Mouse (Mus musculus) lung, postnatal 0 days (tissue): ENCODE measurements around the gene Lcmt1.

Experiments
- CTCF ChIP-seq: IDR thresholded peaks from 2 replicates; pipeline ENCODE4 v1.5.1; 2016; ENCODE audit warnings: antibody characterized with exemption, mild to moderate bottlenecking
- EP300 ChIP-seq: IDR thresholded peaks from 2 replicates; pipeline ENCODE4 v1.6.1; 2016; ENCODE audit warnings: antibody characterized with exemption, mild to moderate bottlenecking, control low read depth

DNA sequence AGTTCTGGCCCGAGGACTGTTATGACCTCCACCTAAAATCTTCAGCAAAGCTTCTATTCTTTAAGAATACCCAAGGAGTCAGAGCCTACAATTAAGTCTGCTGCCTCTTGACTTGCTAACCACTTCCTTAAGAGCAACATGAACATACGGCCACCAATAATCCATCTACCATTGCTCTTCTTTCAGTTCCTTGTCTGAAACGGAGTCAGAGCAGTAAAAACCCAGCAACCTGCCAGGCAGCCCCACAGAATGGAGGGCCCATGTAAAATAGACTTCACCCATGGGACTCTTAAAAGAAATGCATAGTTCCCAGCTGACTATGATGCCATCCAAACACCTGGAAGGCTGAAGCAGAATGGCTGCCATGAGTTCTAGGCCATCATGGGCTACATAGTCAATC, 13.4 kb upstream of the Lcmt1 start:
- TF ChIP-seq CTCF (no peak), EP300 (no peak)
